In genomic region chr19:41254584-41254983, GRCm38 (mm10) we compare ENCODE assay signal across 20 mouse cellular contexts. TPM values are rescaled to one million over a fixed set of nuclear protein-coding genes. Genes with fewer than 3 reads are reported as not detected.
"Had no signal": no experiment of that assay in that cellular context is flagged by ENCODE, and none has a peak within 500 bp of the region (broad histone marks: within the 10 kb centered on the region; RNA-seq: fewer than 3 reads in every experiment).

No protein-coding gene starts in this region.

- H3K4me2 ChIP-seq: liver, embryonic 13.5 days; midbrain, embryonic 11.5 days had no signal

- H3K27me3 ChIP-seq: liver, embryonic 13.5 days had no signal

- ATAC-seq: hindbrain, postnatal 0 days; inflammation-experienced regulatory T-cells, adult 6 months; intestine, embryonic 16.5 days had no signal

- H3K9ac ChIP-seq: liver, embryonic 13.5 days had no signal

- DNase-seq: kidney, adult 18-20 months; kidney, adult 9 months; kidney, postnatal 25 days; layer of hippocampus, postnatal 36 days; liver, embryonic 13.5 days; midbrain, embryonic 14.5 days; retina, postnatal 1 day; thymus, adult 2 months; thymus, postnatal 14 days; thymus, postnatal 4 days had no signal

- H3K9me3 ChIP-seq: liver, embryonic 13.5 days had no signal

- H3K27ac ChIP-seq: hindbrain, postnatal 0 days; left cerebral cortex, adult 2 months; liver, embryonic 13.5 days; stomach, postnatal 0 days had no signal

- H3K4me3 ChIP-seq: left cerebral cortex, adult 2 months; liver, embryonic 13.5 days had no signal

RNA-seq across cellular contexts. Expression of gene Tll2, which starts 47.9 kb away (rescaled TPM):
- polyA plus RNA-seq: inflammation-experienced regulatory T-cells, adult 6 months; kidney, embryonic 16.5 days; liver, adult 2 months; liver, embryonic 13.5 days; liver, embryonic 16.5 days; small intestine, adult 2 months had no signal
